21 mouse cellular contexts compared by ENCODE assay signal in genomic region chr11:8453252-8453651, GRCm38 (mm10).
DNase-seq lines count a peak whose midpoint lies in the region; ATAC-seq and TF ChIP-seq lines count a peak whose summit lies in the region.
"Had no signal": no experiment of that assay in that cellular context is flagged by ENCODE, and none has a peak within 500 bp of the region (broad histone marks: within the 10 kb centered on the region; RNA-seq: fewer than 3 reads in every experiment).

No protein-coding gene starts in this region.

- peaks cover 43% of the 10 kb centered on the region for H3K4me1 ChIP-seq in forebrain, embryonic 13.5 days
- peaks cover 10% of the 10 kb centered on the region for H3K4me1 ChIP-seq in forebrain, embryonic 11.5 days (replicated peaks; ENCODE audit: control insufficient read depth, insufficient read depth, low read length)
- peaks cover 26% of the 10 kb centered on the region for H3K4me1 ChIP-seq in midbrain, embryonic 10.5 days
- H3K4me1 ChIP-seq in midbrain, embryonic 15.5 days = peaks cover 26% of the 10 kb centered on the region
- peaks cover 7% of the 10 kb centered on the region; the same call in 1 of the 2 replicates for H3K4me1 ChIP-seq in forebrain, postnatal 0 days (ENCODE audit: insufficient read depth)

- WGBS in forebrain, embryonic 13.5 days = 48% methylated on average over 6 of the region's 6 CpGs
- WGBS in forebrain, embryonic 11.5 days = 72% methylated on average over 6 of the region's 6 CpGs
- WGBS in midbrain, embryonic 10.5 days = 80% methylated on average over 6 of the region's 6 CpGs
- 68% methylated on average over 6 of the region's 6 CpGs for WGBS in midbrain, embryonic 15.5 days
- WGBS in forebrain, postnatal 0 days = 33% methylated on average over 6 of the region's 6 CpGs

- H3K27ac ChIP-seq in forebrain, embryonic 13.5 days = 0 out of 2 replicates have a peak overlapping the region, but pooled peaks have one; percentile 36
- no peak overlapping the region for H3K27ac ChIP-seq in forebrain, embryonic 11.5 days (ENCODE audit: low read depth, low read length)
- 0 out of 2 replicates have a peak overlapping the region, but pooled peaks have one; percentile 3 for H3K27ac ChIP-seq in midbrain, embryonic 10.5 days (replicated peaks)
- H3K27ac ChIP-seq in midbrain, embryonic 15.5 days = no peak overlapping the region
- no peak overlapping the region for H3K27ac ChIP-seq in forebrain, postnatal 0 days (ENCODE audit: low read depth, low read length)
- H3K27ac ChIP-seq: embryonic facial prominence, embryonic 10.5 days; heart, embryonic 10.5 days; kidney, embryonic 15.5 days had no signal

- H3K4me3 ChIP-seq in forebrain, embryonic 13.5 days = no peak overlapping the region
- no peak overlapping the region for H3K4me3 ChIP-seq in forebrain, embryonic 11.5 days (ENCODE audit: low read depth, low read length)
- H3K4me3 ChIP-seq in midbrain, embryonic 10.5 days = no peak overlapping the region
- H3K4me3 ChIP-seq in midbrain, embryonic 15.5 days = no peak overlapping the region
- no peak overlapping the region for H3K4me3 ChIP-seq in forebrain, postnatal 0 days (ENCODE audit: low read depth, low read length)
- H3K4me3 ChIP-seq: embryonic facial prominence, embryonic 10.5 days; heart, embryonic 10.5 days; kidney, embryonic 15.5 days had no signal

- no peaks in the 10 kb centered on the region for H3K9me3 ChIP-seq in forebrain, embryonic 13.5 days (replicated peaks)
- no peaks in the 10 kb centered on the region for H3K9me3 ChIP-seq in forebrain, embryonic 11.5 days (ENCODE audit: control insufficient read depth, low read length)
- no peaks in the 10 kb centered on the region for H3K9me3 ChIP-seq in midbrain, embryonic 10.5 days (replicated peaks)
- H3K9me3 ChIP-seq in midbrain, embryonic 15.5 days = no peaks in the 10 kb centered on the region
- no peaks in the 10 kb centered on the region for H3K9me3 ChIP-seq in forebrain, postnatal 0 days (ENCODE audit: low read length)
- H3K9me3 ChIP-seq: embryonic facial prominence, embryonic 10.5 days; heart, embryonic 10.5 days; kidney, embryonic 15.5 days had no signal

- H3K36me3 ChIP-seq in forebrain, embryonic 13.5 days (ENCODE audit: poor library complexity, severe bottlenecking) = peaks cover 18% of the 10 kb centered on the region
- H3K36me3 ChIP-seq in forebrain, embryonic 11.5 days (ENCODE audit: control insufficient read depth, insufficient read depth, low read length) = no peaks in the 10 kb centered on the region; the same call in 1 of the 2 replicates
- H3K36me3 ChIP-seq in midbrain, embryonic 10.5 days = peaks cover 10% of the 10 kb centered on the region
- H3K36me3 ChIP-seq in midbrain, embryonic 15.5 days (replicated peaks) = no peaks in the 10 kb centered on the region
- no peaks in the 10 kb centered on the region for H3K36me3 ChIP-seq in forebrain, postnatal 0 days (ENCODE audit: insufficient read depth)
- H3K36me3 ChIP-seq: G1E had no signal

- DNase-seq in forebrain, embryonic 11.5 days (ENCODE audit: low spot score) = no peak
- DNase-seq in midbrain, embryonic 10.5 days (ENCODE audit: low spot score) = no peak
- peak; percentile 19 for DNase-seq in brain, adult 2 months (ENCODE audit: low read depth, low spot score)
- DNase-seq in forebrain, postnatal 0 days = no peak
- DNase-seq in left cerebral cortex, adult 11 months (ENCODE audit: low spot score) = no peak
- DNase-seq: adrenal gland, adult 2 months; B cell, adult 2 months; cerebellum, adult 8-10 months; kidney, postnatal 36 days; layer of hippocampus, adult 9-11 months; lung, postnatal 4 days; right cerebral cortex, postnatal 25 days; spleen, adult 18-20 months had no signal

- H3K9ac ChIP-seq in forebrain, embryonic 13.5 days = no peak overlapping the region
- H3K9ac ChIP-seq in forebrain, embryonic 11.5 days (ENCODE audit: low read length) = no peak overlapping the region
- no peak overlapping the region for H3K9ac ChIP-seq in midbrain, embryonic 15.5 days
- H3K9ac ChIP-seq in forebrain, postnatal 0 days = no peak overlapping the region
- H3K9ac ChIP-seq: kidney, embryonic 15.5 days had no signal

- ATAC-seq in forebrain, embryonic 13.5 days = no peak; the same call in 1 of the 2 replicates
- no peak for ATAC-seq in forebrain, embryonic 11.5 days (replicated peaks; ENCODE audit: low FRiP score)
- no peak for ATAC-seq in midbrain, embryonic 15.5 days (replicated peaks)
- peak; percentile 45; the same call in 1 of the 2 replicates for ATAC-seq in forebrain, postnatal 0 days
- ATAC-seq: hindbrain, embryonic 16.5 days; intestine, postnatal 0 days had no signal

- no peak overlapping the region for H3K4me2 ChIP-seq in forebrain, embryonic 13.5 days
- no peak overlapping the region for H3K4me2 ChIP-seq in forebrain, embryonic 11.5 days (ENCODE audit: low read depth, low read length, severe bottlenecking)
- no peak overlapping the region for H3K4me2 ChIP-seq in midbrain, embryonic 15.5 days
- H3K4me2 ChIP-seq in forebrain, postnatal 0 days (ENCODE audit: low read depth) = no peak overlapping the region
- H3K4me2 ChIP-seq: kidney, embryonic 15.5 days had no signal

- no peak for TF ChIP-seq CTCF in forebrain, postnatal 0 days (IDR thresholded peaks at IDR 0.05; ENCODE audit: low read depth)

- H3K27me3 ChIP-seq in forebrain, embryonic 13.5 days = no peaks in the 10 kb centered on the region
- no peaks in the 10 kb centered on the region for H3K27me3 ChIP-seq in forebrain, embryonic 11.5 days (ENCODE audit: control insufficient read depth, insufficient read depth, low read length)
- H3K27me3 ChIP-seq in midbrain, embryonic 10.5 days (ENCODE audit: low read depth, poor library complexity, severe bottlenecking) = no peaks in the 10 kb centered on the region
- no peaks in the 10 kb centered on the region for H3K27me3 ChIP-seq in midbrain, embryonic 15.5 days (replicated peaks)
- H3K27me3 ChIP-seq in forebrain, postnatal 0 days (ENCODE audit: insufficient read depth, low read length) = no peaks in the 10 kb centered on the region
- H3K27me3 ChIP-seq: kidney, embryonic 15.5 days had no signal

Comparison
In these comparisons a context has a peak if more than half of its experiments do, and no peak if none do; other contexts are left out.
1. H3K27ac ChIP-seq: peak in forebrain, embryonic 13.5 days (single experiment) and midbrain, embryonic 10.5 days (single experiment); none in forebrain, embryonic 11.5 days (single experiment), midbrain, embryonic 15.5 days (single experiment) and forebrain, postnatal 0 days (single experiment).